Comparison of ENCODE assay signal across 16 mouse cellular contexts in genomic region chr2:33281807-33282206, GRCm38 (mm10).
"Had no signal": no experiment of that assay in that cellular context is flagged by ENCODE, and none has a peak within 500 bp of the region (broad histone marks: within the 10 kb centered on the region; RNA-seq: fewer than 3 reads in every experiment).

No protein-coding gene starts in this region.

- H3K36me3 ChIP-seq: liver, embryonic 13.5 days; liver, embryonic 15.5 days; stomach, embryonic 15.5 days had no signal

- H3K9ac ChIP-seq: liver, embryonic 13.5 days; liver, embryonic 15.5 days; liver, postnatal 0 days; lung, embryonic 14.5 days; midbrain, embryonic 13.5 days; midbrain, embryonic 15.5 days; neural tube, embryonic 12.5 days; stomach, embryonic 15.5 days had no signal

- H3K9me3 ChIP-seq: liver, embryonic 13.5 days; liver, embryonic 15.5 days; midbrain, embryonic 13.5 days; midbrain, embryonic 15.5 days; neural tube, embryonic 12.5 days; stomach, embryonic 15.5 days had no signal

- H3K27me3 ChIP-seq: liver, embryonic 13.5 days; liver, embryonic 15.5 days; midbrain, embryonic 13.5 days; midbrain, embryonic 15.5 days; neural tube, embryonic 12.5 days; stomach, embryonic 15.5 days had no signal

- DNase-seq: liver, embryonic 13.5 days; liver, postnatal 0 days; lung, embryonic 14.5 days; right cerebral cortex, postnatal 14 days; thymus, adult 2 months; thymus, postnatal 25 days; thymus, postnatal 4 days had no signal

- ATAC-seq: liver, postnatal 0 days; midbrain, embryonic 13.5 days; midbrain, embryonic 15.5 days had no signal

- H3K27ac ChIP-seq: liver, embryonic 13.5 days; liver, embryonic 15.5 days; macrophage; midbrain, embryonic 13.5 days; midbrain, embryonic 15.5 days; neural tube, embryonic 12.5 days had no signal

- H3K4me2 ChIP-seq: liver, embryonic 11.5 days; liver, embryonic 13.5 days; liver, embryonic 15.5 days; lung, embryonic 14.5 days; midbrain, embryonic 11.5 days; midbrain, embryonic 13.5 days; midbrain, embryonic 15.5 days; neural tube, embryonic 12.5 days; stomach, embryonic 15.5 days had no signal

- H3K4me1 ChIP-seq: megakaryocyte, embryonic 14.5 days; midbrain, embryonic 15.5 days; neural tube, embryonic 12.5 days had no signal

- H3K4me3 ChIP-seq: liver, embryonic 13.5 days; liver, embryonic 15.5 days; megakaryocyte, embryonic 14.5 days; midbrain, embryonic 13.5 days; midbrain, embryonic 15.5 days; neural tube, embryonic 12.5 days; stomach, embryonic 15.5 days had no signal
